Mouse (Mus musculus) liver, adult (tissue): ENCODE measurements around the gene Ssr3.

Experiments
- GATA4 ChIP-seq: IDR thresholded peaks from 2 replicates; pipeline ENCODE4 v1.6.1; 2014; ENCODE audit warnings: mild to moderate bottlenecking, low read length; ENCODE audit not compliant: insufficient replicate concordance

The Ssr3 gene

DNA sequence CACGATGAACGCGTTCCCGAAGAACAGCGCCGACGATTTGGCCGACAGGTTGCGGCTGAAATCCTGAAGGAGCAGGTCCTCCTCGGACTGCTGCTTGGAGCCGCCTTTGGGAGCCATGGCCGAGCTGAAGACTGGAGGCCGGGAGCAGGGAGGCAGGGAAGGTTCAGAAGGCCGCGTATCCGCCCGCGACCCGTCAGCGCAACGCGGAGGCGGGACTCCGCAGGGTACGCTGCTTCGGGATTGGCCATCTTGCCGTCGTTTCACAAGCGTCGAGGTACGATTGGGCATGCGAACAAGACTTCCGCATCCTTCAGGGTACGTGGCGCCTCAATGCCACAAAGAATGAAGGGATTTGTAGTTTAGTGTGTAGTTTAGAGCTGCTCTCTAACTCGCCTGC, at the start of gene Ssr3:
Ssr3 (minus strand) TSS at position 203 of the 397 bp plus-strand sequence.
- peak; percentile 47; the same call in 1 of the 2 replicates for TF ChIP-seq GATA4

DNA sequence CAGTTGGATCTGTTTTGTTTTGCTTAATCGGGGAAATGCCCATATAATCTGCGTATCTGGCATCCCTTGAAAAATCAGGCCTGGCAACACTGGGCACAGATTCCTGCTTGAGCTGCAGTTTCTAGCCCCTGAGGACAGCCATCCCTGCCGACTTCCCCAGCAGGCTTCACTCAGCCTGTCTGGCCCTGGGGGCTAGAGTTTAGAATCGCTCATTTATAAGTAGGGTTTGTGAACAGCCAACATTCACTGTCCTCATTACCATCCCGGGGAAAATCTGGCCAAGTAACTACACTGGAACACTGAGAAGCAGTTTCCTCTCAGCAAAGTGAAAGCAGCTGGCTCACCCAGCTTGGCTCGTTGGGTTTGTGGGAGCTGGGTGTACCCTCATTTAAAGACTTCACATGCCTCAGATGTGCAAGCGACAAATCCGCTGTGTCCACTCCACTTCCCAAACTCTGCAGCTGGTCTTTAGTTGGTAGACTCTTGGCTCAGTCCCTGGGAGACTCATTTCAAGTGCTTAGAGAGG, 49.2 kb upstream of the Ssr3 start:
- TF ChIP-seq GATA4, result no peak

- no peak for TF ChIP-seq GATA4
Measured at GRCm38 (mm10) chr3:65438511-65439228, 46.2 kb upstream of the Ssr3 start.

DNA sequence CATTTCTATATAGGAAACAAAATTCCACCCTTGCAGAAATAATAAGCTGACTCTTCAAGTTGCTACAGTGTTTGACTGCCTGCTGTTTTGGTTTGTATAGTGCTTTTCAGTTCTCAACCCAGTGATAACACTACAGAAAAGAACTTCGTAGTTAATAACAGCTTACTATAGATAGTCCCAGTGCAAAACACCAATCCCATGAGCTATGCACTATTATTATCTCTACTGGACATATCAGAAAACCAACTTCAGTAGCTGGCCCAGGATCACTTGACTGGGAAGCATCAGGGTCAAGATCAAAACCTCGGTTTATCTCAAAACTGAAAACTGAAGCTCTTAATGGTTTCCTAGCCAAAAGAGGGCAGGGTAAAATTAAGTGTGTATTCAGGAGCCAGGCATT, 43.4 kb upstream of the Ssr3 start:
- TF ChIP-seq GATA4, result no peak

DNA sequence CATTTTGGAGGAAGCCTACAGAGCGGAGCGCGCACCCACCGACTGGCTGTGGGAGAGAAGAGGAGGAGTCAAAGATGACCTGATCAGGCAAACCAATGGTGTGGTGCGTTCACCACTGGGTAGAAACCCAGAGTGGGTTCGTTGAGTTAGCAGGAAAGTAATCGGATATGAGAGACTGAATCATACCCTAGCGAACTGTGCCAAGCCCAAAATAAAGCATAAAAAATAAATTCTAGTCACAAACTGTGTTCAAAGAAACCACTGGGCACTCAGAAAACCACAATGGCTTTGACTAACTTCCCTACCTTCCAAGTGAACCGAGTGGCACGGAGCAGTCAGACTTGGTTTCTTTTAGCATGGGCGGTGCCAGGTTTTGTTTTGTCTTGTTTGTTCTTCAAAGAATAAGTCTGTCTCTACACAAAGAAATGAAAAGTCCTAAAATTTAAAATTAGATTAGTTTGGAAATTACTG, 42.7 kb upstream of the Ssr3 start:
- TF ChIP-seq GATA4, result no peak

DNA sequence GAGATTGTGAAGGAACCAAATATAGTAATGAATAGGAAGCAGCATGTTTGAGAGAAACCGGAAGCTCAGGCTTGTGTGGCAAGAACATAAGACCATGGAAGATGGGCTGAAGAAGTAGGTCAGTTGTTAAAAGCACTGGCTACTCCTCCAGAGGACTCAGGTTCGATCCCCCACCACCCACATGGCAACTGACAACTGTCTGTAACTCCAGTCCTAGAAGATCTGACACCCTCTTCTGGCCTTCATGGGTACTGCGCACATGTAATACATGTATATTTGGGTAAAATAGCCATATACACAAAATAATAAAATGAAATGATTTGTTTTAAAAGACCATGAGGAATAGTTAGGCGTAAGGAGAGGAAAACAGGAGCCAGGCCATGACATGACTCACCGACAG, 39.8 kb upstream of the Ssr3 start:
- no peak for TF ChIP-seq GATA4

- no peak for TF ChIP-seq GATA4
Measured at GRCm38 (mm10) chr3:65419706-65420105, 27.3 kb upstream of the Ssr3 start.

DNA sequence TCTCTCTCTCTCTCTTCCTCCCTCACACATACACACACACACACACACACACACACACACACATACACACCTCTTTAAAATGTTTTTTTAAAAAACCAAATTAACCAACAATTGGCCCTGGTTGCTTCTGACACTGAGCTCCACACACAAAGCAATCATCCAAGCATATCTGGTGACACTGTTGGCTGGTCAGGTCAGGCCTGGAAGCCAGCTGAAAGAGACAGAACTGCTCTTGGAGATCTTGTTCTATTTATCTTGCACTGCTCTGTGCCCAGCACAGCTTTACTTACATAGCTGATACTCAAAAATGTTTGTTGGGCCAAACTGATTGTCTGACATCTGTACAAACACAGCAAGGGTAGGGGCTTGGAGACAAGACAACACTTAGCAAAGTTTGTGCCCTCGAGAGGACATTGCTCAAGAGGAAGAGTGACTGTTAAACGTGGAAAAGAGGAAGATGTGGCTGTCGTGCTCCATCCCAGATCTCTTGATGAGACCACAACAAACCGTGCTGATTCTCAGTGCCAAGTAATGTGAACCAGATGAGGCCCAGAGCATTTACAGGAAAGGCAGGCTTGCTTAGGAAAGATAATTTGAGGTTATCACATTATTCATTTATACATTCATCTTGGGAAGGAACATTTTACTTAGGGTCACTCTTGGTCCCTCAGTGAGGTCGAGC, 25.6 kb upstream of the Ssr3 start:
- TF ChIP-seq GATA4, result no peak

GRCm38 (mm10) chr3:65416571-65416970, 24.1 kb upstream of the Ssr3 start:
- TF ChIP-seq GATA4, result no peak

DNA sequence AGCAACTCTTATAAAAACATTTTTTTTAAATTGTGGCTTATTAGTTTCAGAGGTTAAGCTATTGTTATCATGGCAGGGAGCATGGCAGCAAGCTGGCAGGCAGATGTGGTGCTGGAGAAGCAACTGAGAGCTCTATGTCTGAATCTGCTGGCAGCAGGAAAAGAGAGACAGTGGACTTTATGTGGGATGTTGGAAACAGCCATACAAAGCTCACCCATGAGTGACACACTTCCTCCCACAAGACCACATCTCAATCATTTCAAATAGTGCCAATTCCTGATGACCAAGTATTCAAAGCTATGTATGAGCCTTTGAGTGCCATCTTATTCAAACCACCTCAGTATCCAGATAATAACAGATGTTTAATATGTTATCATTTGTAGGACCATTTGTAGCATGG, 15.5 kb upstream of the Ssr3 start:
- TF ChIP-seq GATA4, result no peak

GRCm38 (mm10) chr3:65405781-65406180, 13.4 kb upstream of the Ssr3 start:
- no peak for TF ChIP-seq GATA4

DNA sequence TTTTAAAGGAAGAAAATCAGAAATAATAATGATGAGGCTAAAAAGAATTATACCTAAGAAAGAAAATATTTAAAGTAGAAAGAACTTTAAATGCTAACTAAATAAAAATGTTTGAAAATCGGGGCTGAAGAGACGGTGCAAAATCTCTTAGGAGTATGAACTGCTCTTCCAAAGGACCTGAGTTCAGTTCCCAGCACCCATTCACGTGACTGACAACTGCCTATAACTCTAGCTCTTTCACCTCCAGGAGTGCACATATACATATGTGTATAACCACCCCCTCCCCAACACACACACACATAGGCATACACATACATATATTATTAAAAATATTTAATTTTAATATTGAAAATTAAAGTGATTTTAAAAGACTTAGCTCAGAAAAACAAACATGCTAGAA, 5.1 kb upstream of the Ssr3 start:
- no peak for TF ChIP-seq GATA4

DNA sequence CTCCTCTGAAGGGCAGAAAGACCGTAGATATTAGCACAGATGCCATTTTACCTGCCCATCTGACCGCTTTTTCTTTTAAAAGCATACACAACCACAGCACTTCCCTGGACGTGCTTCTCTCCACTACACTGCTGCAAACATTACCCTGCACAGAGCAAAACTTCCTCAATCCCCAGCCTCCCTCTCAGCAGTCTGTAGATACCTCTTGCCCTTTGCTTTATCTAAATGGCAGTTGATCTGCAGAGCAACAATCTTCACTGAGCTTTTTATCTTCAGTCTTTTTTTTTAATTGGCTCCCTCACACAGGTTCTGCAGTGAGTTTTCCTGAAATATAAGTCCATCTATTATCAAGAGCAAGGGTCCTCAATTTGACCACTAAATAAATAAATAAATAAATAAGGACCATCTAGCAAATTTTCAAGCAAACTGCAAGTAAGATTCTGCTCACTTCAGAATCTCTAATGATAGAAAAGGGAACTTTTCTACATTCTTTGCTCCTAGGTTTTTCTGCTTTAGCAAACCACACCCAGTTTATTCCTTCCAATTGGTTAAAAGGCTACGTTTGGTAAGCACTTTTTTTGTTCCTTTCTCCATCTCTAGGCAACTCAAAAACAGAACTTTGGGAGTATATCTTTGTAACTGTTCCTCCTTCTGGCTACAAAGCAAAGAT, 4.5 kb upstream of the Ssr3 start:
- no peak for TF ChIP-seq GATA4

DNA sequence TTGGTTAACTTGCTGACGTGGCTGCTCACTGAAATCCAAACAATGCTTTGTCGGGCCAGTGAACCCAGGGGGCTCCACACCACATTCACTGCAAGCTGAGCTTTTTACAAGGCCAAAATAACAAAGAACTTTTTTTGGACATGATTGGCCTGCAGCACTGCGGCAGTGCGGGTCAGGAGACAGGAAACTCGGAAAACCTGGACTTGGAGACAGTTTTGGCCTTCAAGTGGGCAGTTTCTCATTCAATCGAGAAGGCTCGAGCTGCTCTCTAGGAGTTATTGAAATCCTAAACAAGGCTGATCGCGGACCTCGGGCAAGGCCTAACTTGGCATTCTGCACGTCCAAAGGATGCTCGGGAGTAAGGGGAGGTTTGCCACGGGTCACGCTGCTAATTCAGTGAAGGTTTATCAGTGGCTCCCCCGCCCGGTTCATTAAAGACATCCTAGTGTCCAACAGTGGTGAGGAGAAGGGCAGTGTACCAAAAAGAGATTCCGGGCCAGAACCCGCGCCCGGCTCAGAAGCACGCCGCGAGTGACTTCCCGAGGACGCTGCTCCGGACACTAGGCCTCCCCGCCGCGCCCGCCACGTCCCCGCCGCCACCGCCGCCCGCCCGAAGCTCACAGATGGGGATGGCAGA, 521 bp downstream of the Ssr3 start:
- no peak for TF ChIP-seq GATA4

DNA sequence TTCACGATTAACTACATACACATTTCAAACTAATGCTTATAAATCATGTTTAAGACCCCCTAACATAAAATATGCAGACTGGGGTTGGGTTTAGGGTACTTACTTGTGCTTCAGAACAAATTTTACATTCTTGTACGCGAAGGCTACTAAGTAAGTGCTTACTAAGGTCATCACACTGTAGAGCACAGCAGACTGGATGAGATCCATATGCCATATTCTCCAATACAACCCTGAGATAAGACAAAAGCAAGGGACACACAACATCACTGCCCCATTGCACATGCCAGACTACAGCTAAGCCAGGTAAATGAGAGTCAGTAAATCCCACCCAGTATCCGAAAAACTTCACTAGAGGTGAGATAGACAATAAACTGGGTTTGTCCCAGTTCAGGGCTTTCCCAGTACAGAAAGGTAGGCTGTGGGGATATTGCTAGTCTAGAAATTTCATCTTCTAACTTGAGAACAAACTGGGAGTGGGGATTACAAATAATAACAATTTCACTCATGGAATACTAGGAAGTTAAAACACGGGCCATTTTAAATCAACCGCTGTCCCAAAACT, 1.1 kb downstream of the Ssr3 start:
- no peak for TF ChIP-seq GATA4
